Mouse (Mus musculus): ENCODE measurements around the gene Rasal2. TPM values are rescaled to one million over a fixed set of nuclear protein-coding genes. Genes with fewer than 3 reads are reported as not detected.

Rasal2 gene
- 10 to 100 TPM; 13.3 to 16.9 TPM for total RNA-seq (2021)
- long read RNA-seq, experiment 1, full-length matches to known transcripts = 1 of 15 reads
- long read RNA-seq, experiment 1, partial matches to known transcripts = 12 of 15 reads
- long read RNA-seq, experiment 1, other reads (novel, unspliced or antisense) = 2 of 15 reads
- long read RNA-seq, experiment 2, partial matches to known transcripts = 1 of 3 reads
- long read RNA-seq, experiment 2, other reads (novel, unspliced or antisense) = 2 of 3 reads

DNA sequence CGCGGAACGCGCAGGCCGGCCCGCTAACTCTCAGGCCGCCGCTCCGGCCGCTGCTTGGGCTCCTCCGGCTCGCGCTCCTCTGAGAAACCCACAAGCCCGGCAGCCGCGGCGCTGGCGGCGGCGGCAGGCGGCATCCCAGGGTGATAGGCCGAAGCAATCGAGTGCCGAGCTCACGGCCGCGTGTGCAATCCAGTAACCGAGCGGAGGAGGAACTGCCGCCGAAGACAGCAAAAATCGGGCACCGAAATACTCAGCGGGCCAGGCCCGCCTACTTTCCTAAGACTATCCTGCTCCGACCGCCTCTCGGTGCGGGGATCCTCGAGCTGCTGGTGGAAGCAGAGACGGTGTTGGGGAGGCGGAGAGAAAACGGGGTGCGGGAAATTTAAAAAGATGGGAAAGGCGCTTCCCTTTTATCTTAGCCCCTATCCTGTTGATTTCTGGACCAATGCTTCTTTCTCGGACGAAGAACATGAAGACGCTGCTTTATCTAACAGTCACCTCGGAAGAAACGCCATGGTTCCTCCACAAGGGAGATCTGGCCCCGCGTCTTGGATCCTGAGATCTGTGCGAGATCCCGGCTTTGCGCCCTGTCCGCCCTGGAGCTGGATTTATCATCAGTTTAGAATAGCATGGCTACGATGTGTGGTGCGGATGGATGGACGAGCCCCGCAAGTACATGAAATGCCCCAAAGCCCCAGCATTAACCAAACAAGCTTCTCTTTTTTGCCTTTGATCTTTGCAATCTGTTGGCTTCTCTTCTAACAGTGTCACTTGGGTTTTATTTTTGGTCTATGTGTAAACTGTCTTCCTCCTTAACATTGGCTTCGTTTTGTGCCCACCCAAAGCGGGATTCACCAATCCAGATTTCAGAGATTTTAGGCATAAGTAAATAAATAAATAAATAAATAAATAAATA lies at the start of gene Rasal2:
Gene Rasal2, minus strand, starts transcription at position 142 of the 916 bp plus-strand sequence.
- peak; percentile 97 to 98 for DNase-seq

DNA sequence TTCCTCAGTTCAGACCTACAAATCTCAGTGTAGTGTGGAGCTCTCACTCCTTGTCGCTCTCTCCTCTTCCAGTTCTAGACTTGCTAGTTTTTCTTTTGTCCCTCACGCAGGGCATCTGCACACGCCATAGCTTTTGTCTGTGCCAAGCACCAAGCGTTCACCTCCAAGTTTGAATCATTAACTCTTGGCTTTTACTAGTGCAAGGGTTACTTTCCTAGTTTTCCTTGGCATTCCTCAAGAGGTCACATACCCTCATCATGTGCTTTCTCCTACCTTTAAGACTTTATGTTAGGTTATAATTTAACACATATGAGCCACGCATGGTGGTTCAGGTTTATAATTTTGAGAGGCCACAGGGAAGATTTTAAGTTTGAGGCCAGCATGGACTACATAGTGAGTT lies 48.9 kb upstream of the Rasal2 start:
- no peak for DNase-seq

DNA sequence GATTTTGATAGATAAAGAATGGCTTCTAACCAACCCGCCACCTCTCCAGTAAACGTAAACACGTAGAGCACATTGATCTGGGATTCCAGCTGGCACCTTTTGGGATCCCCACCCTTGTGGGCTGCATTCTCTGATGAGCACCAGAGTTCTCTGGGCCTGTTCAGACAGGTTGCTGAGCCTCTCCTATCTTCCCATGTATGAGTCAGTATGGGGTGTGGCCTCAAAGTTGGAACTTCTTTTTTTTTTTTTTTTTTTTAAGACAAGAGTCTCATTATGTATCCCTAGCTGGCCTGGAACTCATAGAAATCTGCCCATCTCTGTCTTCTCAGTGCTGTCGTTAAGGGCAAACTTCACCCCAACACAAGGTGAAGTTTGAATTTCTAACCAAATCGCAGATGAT lies 47.5 kb upstream of the Rasal2 start:
- no peak for DNase-seq

DNA sequence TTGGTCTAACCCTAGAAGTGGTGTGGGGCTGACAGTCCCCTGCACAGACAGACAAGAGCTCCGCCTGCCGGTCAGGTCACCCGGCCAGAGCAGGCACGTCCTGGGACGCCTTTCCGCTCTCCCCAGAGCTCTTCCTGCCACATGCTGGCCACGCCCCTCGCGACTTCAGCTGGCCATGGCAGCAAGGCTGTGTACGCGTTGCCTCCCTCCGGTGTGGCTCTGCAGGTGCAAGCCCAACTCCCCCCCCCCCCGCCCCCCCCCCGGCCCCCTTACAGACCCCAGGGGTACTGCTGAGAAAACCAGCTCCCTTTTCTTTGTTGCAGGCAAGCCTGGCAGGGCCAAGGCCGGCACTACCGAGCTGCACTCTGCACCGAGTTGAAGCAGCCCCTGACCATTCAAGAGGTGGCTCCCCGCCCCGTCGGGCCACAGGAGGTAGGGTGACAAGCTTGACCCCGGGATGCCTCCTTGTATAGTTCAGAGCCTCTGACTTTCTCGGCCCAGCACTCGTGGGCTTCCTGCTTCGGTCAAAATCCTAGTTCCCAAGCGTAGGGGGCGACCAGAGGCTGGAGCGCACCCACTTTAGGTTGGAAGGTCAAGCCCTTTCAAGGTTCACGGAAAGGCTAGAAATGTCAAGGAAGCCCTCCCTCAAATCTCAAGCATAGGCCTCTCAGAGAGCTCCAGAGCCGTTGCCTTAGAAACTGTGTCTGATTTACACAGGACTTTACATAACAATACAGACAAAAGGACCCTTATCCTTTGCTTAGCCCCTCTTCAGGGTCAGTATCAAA lies 46.2 kb upstream of the Rasal2 start, which contains the start of gene Cryzl2:
Gene Cryzl2, plus strand, starts transcription at position 157 of the 788 bp plus-strand sequence.
- peak; percentile 93 to 96 for DNase-seq

DNA sequence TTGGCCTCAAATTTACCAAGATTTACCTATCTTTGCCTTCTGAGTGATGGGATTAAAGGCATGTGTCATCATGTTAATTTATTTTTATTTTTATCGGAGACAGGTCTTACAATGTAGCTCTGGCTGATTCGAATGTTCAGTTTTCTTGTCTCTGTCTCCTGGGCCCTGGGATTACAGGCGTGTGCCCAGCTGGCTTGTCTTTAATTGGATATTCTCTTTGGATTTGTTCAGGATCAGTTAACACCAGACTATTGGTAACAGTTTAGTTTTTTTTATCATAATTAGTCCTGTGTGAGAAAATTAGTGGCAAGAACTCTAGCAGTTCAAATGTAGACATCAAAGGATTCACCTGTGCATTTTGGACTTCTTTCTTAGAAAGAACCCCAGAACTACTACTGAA lies 45.4 kb upstream of the Rasal2 start:
- no peak for DNase-seq

DNA sequence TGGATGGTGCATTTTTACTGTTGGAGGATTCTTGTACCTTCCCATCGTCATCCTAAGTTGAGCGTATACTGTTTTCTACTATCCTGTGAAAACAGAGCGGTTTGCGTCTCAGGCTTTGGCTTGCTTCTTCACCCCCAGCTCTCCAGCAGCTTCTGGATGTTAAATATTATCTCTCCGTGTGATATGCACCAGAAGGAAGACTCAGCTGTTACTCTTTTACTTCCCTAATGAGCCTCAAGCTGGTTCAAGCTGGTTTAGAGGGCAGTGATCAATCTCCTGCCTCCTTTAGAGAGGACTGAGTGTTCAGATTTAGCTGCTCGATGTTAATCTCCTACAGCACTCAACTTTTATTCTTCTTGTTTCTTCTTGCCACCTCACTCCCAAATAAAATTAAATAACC lies 42.5 kb upstream of the Rasal2 start:
- DNase-seq = no peak

DNA sequence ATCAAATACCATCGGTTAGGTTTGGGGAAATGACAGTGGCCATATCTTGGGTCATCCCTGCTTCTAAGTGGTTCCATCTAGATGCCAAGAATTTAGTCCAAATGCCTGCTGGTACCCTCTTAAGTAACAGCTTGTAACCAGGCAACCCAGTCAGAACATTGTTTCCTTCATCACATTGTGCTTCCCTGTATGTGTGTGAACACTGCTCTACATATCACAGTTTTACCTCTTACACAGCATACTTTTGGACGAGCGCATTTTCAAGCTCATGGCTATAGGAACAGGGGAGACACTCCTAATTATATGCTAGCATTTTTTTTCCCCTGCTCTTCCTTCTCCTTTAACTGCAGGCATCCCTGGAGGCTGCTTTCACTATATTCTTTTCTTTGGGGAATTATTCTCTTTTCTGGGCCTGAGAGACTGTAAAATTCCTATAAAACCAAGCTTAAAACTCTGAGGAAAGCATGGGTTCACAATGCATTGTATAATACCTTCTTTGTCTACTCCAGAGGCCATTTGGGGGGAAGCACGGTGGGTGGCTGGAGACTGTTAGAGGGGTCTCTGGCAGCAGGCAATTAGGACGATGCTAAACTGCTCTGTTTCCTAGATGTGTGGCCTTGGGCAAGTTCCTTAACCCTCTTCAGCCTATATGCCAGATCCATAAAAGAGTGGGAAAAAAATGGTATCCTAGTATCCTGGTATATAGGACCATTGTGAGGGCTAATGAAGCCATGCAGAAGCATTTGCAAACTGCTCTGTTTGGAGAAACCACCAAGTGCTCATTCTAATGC lies 40.6 kb upstream of the Rasal2 start:
- no peak for DNase-seq

DNA sequence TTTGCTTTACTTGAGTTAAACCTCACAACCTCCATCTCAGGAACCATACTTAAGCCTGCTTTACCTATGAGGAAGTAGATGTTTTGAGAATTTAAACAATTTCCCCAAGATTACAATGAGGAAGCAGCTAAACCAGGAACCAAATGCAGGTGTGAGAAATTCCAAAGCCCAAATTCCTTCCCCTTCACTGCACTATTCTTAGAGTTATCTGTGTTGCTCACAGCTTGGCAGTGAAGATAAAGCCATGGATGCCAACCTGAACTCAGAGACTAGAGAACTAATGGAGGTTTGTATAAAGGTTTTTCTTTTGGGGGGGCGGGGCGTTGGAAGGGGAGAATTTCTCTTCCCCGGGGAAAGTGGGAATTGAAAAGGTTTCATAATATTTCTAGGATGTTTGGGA lies 39.9 kb upstream of the Rasal2 start:
- no peak for DNase-seq

DNA sequence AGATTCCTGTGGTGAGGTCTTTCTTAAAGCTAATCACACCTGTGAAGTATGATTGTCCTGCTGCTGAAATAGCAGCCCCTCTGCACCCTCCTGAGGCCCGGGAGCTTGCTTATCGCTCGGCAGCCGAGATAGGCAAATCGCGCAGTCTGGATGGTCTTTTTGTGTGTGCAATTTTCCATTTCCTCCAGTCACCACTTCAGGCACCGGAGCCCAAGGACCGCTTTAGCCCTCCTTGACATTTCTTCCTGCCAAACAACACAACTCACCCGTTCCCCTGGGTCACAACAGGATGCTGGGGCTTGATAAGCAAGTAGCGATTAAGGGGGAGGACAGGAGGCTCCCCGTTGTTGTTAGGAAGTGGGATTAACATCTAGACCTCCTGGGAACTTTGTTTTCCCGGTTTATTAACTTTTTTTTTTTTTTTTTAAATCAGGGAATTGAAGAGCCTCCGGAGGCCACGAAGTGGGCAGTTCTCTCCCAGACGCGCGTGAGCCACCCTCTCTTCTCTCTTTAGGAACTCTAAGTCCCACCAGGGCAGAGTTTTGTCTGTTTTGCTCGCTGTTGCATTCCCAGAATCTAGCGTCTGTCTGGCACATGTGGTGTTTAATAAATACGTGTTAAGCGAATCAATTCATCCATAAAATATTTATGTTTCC lies 37.7 kb upstream of the Rasal2 start:
- DNase-seq = peak; percentile 46 to 55

DNA sequence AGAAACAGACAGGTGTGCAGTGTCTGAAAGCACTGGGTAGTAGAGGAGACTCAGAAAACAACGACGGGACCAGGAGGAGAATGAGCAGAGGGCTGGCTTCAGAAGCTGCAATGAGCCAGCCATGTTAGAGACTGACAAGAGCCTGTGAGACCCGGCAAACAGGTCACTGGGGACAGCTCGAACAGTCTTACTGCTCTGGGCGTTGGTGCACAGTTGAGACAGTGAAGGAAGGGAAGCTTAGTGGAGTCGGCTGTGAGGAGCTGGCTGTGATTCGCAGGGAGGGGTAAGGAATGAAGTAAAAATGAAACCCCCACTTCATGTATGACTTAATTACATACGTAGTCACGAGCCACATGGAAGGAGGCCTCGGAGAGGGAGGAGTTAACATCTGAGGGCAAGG lies 37.1 kb upstream of the Rasal2 start:
- DNase-seq = no peak

DNA sequence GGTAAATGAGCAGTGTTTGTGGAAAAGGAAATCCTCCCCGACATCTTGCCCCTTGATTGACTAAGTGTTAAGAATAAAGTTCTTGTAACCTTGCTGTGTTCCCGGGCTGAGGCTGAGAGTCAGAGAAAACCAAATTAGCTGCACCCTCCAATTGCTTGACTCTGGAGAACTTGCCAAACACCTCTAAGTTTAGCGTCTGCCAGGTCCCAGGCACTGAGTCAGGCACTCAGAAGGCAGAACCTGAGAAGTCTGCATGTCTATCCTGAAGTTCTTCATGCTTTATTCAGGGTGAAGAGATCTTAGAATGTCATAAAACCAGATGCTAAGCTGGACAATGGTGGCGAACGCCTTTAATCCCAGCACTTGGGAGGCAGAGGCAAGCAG lies 36.4 kb upstream of the Rasal2 start:
- peak in 1 of 2 experiments; percentile 10 for DNase-seq

DNA sequence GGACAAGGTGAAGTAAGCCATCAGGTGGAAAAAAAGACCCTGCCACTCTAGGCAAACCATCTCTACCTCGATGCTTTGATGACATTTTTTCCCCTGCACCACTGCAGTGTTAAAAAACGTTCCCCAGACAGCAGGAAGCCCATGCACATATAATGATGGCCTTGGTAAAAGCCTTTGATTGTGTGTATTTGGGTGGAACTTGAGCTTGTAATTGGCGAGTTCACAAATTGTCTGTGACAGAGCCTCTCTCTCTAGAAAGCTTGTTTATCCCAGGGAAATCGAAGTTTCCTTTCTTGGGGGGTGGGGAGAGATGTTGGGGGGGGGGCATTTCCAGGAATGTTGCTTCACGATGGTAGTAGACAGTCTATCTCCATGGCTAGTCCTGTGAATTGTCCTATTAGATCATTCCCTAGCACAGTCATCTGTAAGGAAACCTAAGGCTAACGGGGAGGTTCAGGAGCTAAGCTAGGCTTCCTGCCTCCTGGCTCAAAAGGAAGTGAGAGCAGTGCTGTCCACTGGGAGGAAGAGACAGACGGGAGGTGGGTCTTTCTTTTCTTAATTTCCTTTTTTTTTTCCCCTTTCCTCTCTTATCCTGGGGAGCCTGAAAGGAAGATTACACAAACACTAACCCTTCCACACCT lies 35.9 kb upstream of the Rasal2 start:
- no peak for DNase-seq

DNA sequence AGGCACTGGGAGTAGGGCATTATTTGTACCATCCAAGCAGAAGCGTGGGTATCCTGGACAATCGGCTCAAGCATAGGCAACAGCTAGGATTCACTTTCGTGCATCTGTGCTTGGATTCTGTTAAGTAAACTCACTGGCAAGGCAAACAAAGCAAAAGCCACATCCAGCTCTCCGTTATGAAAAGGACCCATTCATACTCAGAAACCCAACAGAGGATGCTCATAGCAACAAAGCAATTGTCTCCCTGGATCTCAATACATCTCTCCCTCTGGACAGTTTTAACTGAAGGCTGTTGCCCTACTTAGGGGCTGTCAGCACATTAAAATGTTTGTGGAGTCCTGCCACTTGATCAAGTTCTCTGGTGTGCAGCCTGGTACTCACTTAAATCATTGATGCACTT lies 34.7 kb upstream of the Rasal2 start:
- no peak for DNase-seq

DNA sequence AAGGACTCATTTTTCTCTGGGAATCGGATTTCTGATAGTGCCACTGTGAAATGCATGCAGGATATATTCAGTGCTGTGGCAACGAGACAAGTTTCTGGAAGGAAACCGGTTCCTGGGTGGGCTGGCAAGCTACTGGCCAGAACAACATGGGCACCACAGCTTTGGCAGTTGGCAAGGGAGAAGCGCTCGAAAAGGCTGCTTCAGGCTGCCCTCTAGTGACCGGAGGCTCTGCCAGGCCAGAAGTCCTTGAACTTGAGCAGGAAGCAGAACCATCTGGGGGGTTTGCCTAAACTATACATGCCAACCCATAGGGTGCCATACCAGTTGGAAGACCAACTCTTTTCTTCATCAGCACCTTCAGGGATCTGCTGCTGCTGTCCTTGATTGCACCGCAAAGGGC lies 33.9 kb upstream of the Rasal2 start:
- peak; percentile 76 to 85 for DNase-seq

DNA sequence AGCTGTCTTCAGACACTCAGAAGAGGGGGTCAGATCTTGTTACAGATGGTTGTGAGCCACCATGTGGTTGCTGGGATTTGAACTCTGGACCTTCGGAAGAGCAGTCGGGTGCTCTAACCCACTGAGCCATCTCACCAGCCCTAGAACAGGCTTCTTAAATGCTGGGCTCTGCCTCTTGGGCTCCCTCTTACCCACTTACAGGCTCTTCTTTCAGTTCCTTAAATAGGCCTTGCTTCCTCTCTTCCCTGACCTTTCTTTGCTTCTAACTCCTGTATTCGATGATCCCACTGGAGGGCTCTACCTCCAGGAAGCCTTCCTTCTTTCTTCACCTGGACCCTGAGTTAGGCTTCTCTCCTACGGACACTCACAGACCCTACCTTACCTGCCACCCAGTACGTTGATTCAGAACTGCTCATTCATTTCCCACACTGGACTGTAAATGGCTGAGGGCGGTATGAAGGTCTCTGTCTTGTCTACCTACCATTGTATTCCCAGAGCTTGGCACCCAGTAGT lies 33.1 kb upstream of the Rasal2 start:
- no peak for DNase-seq

DNA sequence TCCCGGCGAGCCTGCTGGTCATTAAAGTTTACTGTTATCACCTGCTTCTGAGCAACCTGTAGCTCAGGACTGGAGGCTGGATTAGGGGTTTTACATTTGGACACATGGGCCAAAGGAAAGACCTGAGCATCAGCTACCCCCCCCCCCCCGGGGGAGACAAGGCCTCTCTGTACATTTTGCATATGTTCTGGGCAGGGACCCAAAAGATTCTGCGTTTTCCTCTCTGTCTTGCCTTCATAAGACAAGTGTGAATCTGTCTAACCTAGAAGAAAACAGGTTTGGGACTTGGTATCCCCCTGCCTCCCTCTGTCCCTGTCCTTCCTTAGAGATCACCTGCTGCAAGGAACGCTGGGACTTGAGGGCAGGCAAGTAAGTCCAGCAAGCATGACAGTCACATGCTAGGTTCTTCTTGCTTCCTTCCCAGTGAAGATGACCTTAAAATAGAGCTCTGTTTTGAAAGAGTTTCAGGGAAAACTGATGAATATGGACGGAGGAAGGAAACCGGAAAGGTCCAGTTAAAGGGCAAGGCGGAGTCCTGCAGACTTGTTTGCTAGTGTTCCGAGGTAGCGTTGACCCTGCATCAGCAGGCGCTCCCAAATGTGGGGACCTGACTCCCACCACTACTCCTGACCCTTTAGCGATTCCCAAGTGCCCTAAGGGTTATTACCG lies 32.4 kb upstream of the Rasal2 start:
- peak in 1 of 2 experiments; percentile 13 for DNase-seq

DNA sequence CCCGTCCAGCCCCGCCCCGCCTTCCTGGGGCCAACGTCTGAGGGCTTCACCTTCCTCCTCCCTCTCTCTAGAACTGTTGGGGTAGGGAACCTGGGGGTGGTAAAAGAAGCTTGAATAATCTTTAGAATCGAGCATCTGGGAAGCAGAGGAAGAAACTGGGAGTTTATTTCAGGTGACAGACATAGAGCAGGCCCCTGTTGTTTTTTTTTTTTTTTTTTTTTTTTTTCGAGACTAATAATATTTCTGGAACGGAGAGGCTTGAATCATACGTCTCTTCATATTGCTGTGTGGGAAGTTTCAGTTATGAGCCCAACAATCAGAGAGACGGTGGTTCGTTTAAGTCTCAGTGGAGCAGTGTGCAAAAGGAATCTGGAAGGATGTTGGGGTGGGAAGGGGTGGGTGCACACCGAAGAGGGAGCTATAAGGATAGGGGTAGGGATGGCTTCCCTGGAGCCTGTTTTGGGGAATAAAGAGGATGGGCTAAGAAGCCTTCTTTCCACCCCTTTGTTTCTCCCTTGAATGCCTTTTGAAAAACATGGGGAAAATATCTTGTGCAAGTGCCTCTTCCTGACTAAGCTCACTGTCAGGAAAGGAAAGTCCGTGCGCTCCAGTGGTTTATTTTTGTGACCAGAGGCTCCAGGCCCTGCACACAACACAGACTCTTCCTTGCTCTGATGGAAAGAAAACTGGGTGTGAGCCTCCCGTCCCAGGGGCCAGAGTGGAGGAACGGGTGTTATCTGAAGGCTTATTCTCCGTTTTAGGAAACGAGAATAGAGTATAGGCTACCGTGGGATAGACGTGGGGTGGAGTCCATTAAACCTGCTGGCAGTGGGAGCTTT lies 31.5 kb upstream of the Rasal2 start:
- DNase-seq = no peak

DNA sequence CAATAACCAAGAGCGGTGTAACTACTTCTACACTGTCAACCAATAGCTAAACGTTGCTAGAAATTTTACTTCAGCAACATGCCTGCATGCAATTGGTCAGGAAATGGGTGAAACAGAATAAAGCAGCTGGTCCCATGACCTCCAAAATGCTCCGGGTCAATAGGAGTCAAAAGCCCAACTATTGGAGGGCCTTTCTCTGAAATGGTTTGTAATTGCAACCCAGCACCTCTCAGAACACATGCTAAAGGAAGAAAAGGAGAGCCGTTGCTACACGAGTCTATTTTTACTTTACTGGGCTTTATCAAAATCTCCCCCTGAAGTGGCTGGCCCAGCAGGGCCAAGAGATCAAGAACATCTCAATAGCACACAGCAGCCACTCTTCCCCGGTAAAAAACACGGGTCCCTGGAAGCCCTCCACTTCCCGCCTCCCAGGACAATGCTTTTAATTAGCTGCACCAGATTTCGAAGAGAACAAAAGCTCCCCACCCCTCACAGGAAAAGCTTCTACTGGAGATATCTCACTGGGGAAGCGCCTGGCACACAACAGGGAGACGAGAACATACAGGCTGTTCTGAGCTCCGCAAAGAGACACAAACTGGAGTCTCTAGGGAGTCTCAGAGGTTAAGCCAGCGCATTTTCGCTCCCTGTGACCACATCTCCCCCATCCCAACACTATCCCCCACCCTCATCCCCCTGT lies 30.8 kb upstream of the Rasal2 start:
- peak; percentile 20 to 33 for DNase-seq
